In genomic region chr13:60057761-60058274, GRCm38 (mm10) we compare ENCODE assay signal across 14 mouse cellular contexts.
A peak's percentile ranks its signal among the peaks of the same experiment; 100 is the strongest.
DNase-seq lines count a peak whose midpoint lies in the region; ATAC-seq lines count a peak whose summit lies in the region.
"Had no signal": no experiment of that assay in that cellular context is flagged by ENCODE, and none has a peak within 500 bp of the region (broad histone marks: within the 10 kb centered on the region; RNA-seq: fewer than 3 reads in every experiment).

No protein-coding gene starts in this region.

- DNase-seq in hindbrain, embryonic 10.5 days (ENCODE audit: low spot score): no peak
- no peak for DNase-seq in hindbrain, embryonic 14.5 days (ENCODE audit: low spot score)
- peak; percentile 69 for DNase-seq in NIH3T3 (ENCODE audit: low read depth)
- DNase-seq in embryo, embryonic 11 days: peak; percentile 68
- peak; percentile 69 for DNase-seq in limb, embryonic 11.5 days (ENCODE audit: low spot score)
- no peak for DNase-seq in ovary, postnatal 14 days (ENCODE audit: low spot score)
- no peak for DNase-seq in gastrocnemius, adult 8-10 months (ENCODE audit: low spot score in 2 of 2)
- DNase-seq: heart, adult 18-20 months; heart, postnatal 4 days; thymus, adult 18-20 months had no signal

- no peaks in the 10 kb centered on the region for H3K36me3 ChIP-seq in hindbrain, embryonic 10.5 days
- no peaks in the 10 kb centered on the region for H3K36me3 ChIP-seq in hindbrain, embryonic 14.5 days (replicated peaks; ENCODE audit: control insufficient read depth, insufficient read depth)
- no peaks in the 10 kb centered on the region for H3K36me3 ChIP-seq in limb, embryonic 11.5 days (ENCODE audit: control insufficient read depth, insufficient read depth, low read length)
- H3K36me3 ChIP-seq: midbrain, embryonic 12.5 days had no signal

- peaks cover 23% of the 10 kb centered on the region for H3K4me1 ChIP-seq in hindbrain, embryonic 10.5 days (replicated peaks)
- H3K4me1 ChIP-seq in hindbrain, embryonic 14.5 days (replicated peaks; ENCODE audit: control insufficient read depth, insufficient read depth, low read length): 0 out of 2 replicates have a peak, but pooled peaks cover 8% of the 10 kb centered on the region
- H3K4me1 ChIP-seq in limb, embryonic 11.5 days (ENCODE audit: control insufficient read depth, insufficient read depth, low read length): peaks cover 14% of the 10 kb centered on the region; the same call in 1 of the 2 replicates

- H3K27me3 ChIP-seq in hindbrain, embryonic 10.5 days (ENCODE audit: insufficient read depth, poor library complexity, severe bottlenecking): no peaks in the 10 kb centered on the region
- H3K27me3 ChIP-seq in hindbrain, embryonic 14.5 days (ENCODE audit: control insufficient read depth, insufficient read depth, low read length): no peaks in the 10 kb centered on the region
- H3K27me3 ChIP-seq in limb, embryonic 11.5 days (ENCODE audit: control insufficient read depth, insufficient read depth, low read length): no peaks in the 10 kb centered on the region
- H3K27me3 ChIP-seq: midbrain, embryonic 12.5 days had no signal

- H3K4me2 ChIP-seq in hindbrain, embryonic 14.5 days (replicated peaks): no peak overlapping the region
- H3K4me2 ChIP-seq in limb, embryonic 11.5 days (ENCODE audit: low read depth, severe bottlenecking): 0 out of 2 replicates have a peak overlapping the region, but pooled peaks have one; percentile 10
- H3K4me2 ChIP-seq: midbrain, embryonic 12.5 days had no signal

- H3K27ac ChIP-seq in hindbrain, embryonic 10.5 days: peak overlapping the region; percentile 23; the same call in 1 of the 2 replicates
- no peak overlapping the region for H3K27ac ChIP-seq in hindbrain, embryonic 14.5 days
- peak overlapping the region; percentile 48 for H3K27ac ChIP-seq in limb, embryonic 11.5 days (replicated peaks; ENCODE audit: low read depth, low read length)
- H3K27ac ChIP-seq: layer of hippocampus, adult 2 months; midbrain, embryonic 12.5 days had no signal

- H3K9me3 ChIP-seq in hindbrain, embryonic 10.5 days: no peaks in the 10 kb centered on the region
- no peaks in the 10 kb centered on the region for H3K9me3 ChIP-seq in hindbrain, embryonic 14.5 days (ENCODE audit: control insufficient read depth, low read length)
- no peaks in the 10 kb centered on the region for H3K9me3 ChIP-seq in limb, embryonic 11.5 days (ENCODE audit: control insufficient read depth, low read length)
- H3K9me3 ChIP-seq: midbrain, embryonic 12.5 days had no signal

- H3K4me3 ChIP-seq in hindbrain, embryonic 10.5 days: no peak overlapping the region
- no peak overlapping the region for H3K4me3 ChIP-seq in hindbrain, embryonic 14.5 days (replicated peaks; ENCODE audit: low read length)
- no peak overlapping the region for H3K4me3 ChIP-seq in limb, embryonic 11.5 days (ENCODE audit: low read depth, low read length)
- H3K4me3 ChIP-seq: erythroblast, embryonic 14.5 days; layer of hippocampus, adult 2 months; midbrain, embryonic 12.5 days had no signal

- WGBS in hindbrain, embryonic 10.5 days: 46% methylated on average over 13 of the region's 13 CpGs
- WGBS in hindbrain, embryonic 14.5 days: 42% methylated on average over 13 of the region's 13 CpGs
- 10% methylated on average over 13 of the region's 13 CpGs for WGBS in limb, embryonic 11.5 days

- H3K9ac ChIP-seq in hindbrain, embryonic 14.5 days: no peak overlapping the region
- no peak overlapping the region for H3K9ac ChIP-seq in limb, embryonic 11.5 days (ENCODE audit: low read length)
- H3K9ac ChIP-seq: midbrain, embryonic 12.5 days had no signal

- no peak for ATAC-seq in hindbrain, embryonic 14.5 days (ENCODE audit: low FRiP score)
- peak; percentile 65; the same call in 1 of the 2 replicates for ATAC-seq in limb, embryonic 11.5 days (ENCODE audit: insufficient number of reproducible peaks, low FRiP score, low TSS enrichment, low read depth)
- no peak for ATAC-seq in megakaryocyte progenitor cell, adult 5-6 weeks (replicated peaks; ENCODE audit: poor library complexity)

Comparison
In these comparisons a context has a peak if more than half of its experiments do, and no peak if none do; other contexts are left out.
1. DNase-seq: peak in NIH3T3 (single experiment), embryo, embryonic 11 days (single experiment) and limb, embryonic 11.5 days (single experiment); none in hindbrain, embryonic 10.5 days (single experiment), hindbrain, embryonic 14.5 days (single experiment), ovary, postnatal 14 days (single experiment) and gastrocnemius, adult 8-10 months (0 of 2).